Mouse (Mus musculus) liver, postnatal 0 days (tissue): ENCODE results near the gene Gm815. TPM values are rescaled to one million over a fixed set of nuclear protein-coding genes. Genes with fewer than 3 reads are reported as not detected.

Source experiments
- ATAC-seq: fragments of 200-750 bp; cut with Nextera tagmentation; 2 replicates; pipeline ENCODE4 v1.8.0; 2017; ENCODE audit warnings: mild to moderate bottlenecking, moderate library complexity
- DNase-seq: peaks from one replicate; pipeline ENCODE4 v3.0.0-alpha.2; 2016
- H3K27ac ChIP-seq: fragments of 300-500 bp; sonication (generic); 2 replicates; pipeline ENCODE4 v1.5.1; 2014; ENCODE audit warnings: antibody characterized with exemption, moderate library complexity, mild to moderate bottlenecking, low read depth
- H3K27me3 ChIP-seq: fragments of 300-500 bp; sonication (generic); 2 replicates; pipeline ENCODE4 v1.6.1; 2014; ENCODE audit warnings: low read length, control low read depth, mixed read lengths; ENCODE audit not compliant: insufficient read depth
- H3K36me3 ChIP-seq: fragments of 300-500 bp; sonication (generic); replicated peaks from 2 replicates; pipeline ENCODE4 v1.6.1; 2014; ENCODE audit warnings: mild to moderate bottlenecking, control low read depth, low read length, moderate library complexity, mixed read lengths; ENCODE audit not compliant: insufficient read depth
- H3K4me1 ChIP-seq: fragments of 300-500 bp; sonication (generic); 2 replicates; pipeline ENCODE4 v1.6.1; 2014; ENCODE audit warnings: antibody characterized with exemption, mild to moderate bottlenecking, control low read depth; ENCODE audit not compliant: insufficient read depth
- H3K4me2 ChIP-seq: fragments of 300-500 bp; sonication (generic); 2 replicates; pipeline ENCODE4 v1.6.1; 2014; ENCODE audit warnings: low read depth, mild to moderate bottlenecking, low read length, moderate library complexity, mixed read lengths
- H3K4me3 ChIP-seq: fragments of 300-500 bp; sonication (generic); 2 replicates; pipeline ENCODE4 v1.5.1; 2014; ENCODE audit warnings: low read depth, low read length
- H3K9ac ChIP-seq: fragments of 300-500 bp; sonication (generic); replicated peaks from 2 replicates; pipeline ENCODE4 v1.6.1; 2014; ENCODE audit warnings: mild to moderate bottlenecking, moderate library complexity
- H3K9me3 ChIP-seq: fragments of 300-500 bp; sonication (generic); 2 replicates; pipeline ENCODE4 v1.6.1; 2016; ENCODE audit warnings: mild to moderate bottlenecking, control low read depth, low read length, mixed read lengths
- CTCF ChIP-seq: sonication (generic); IDR thresholded peaks from 2 replicates; pipeline ENCODE4 v1.5.1; 2016; ENCODE audit warnings: antibody characterized with exemption, low read depth
- EP300 ChIP-seq: IDR thresholded peaks from 2 replicates; pipeline ENCODE4 v1.6.1; 2016; ENCODE audit warnings: antibody characterized with exemption, low read depth, mild to moderate bottlenecking
- WGBS: fragments of 180-500 bp; shearing (Covaris S2); extraction: QIAGEN DNeasy Blood & Tissue Kit; methylation state at CpG from one replicate; pipeline ENCODE4 v1.1.7; 2014; ENCODE audit not compliant: insufficient replicate concordance; 5-methylcytosine and 5-hydroxymethylcytosine counted together
- polyA plus RNA-seq: library from polyadenylated mRNA; unstranded; fragments of >200 nt; fragmentation: Nextera tagmentation; extraction: Ambion mirVana; gene quantifications from 2 replicates; pipeline ENCODE4 v1.2.1, GENCODE M21; 2015

Gene Gm815
- polyA plus RNA-seq, 1 experiment from 2014 or later, result not detected

DNA sequence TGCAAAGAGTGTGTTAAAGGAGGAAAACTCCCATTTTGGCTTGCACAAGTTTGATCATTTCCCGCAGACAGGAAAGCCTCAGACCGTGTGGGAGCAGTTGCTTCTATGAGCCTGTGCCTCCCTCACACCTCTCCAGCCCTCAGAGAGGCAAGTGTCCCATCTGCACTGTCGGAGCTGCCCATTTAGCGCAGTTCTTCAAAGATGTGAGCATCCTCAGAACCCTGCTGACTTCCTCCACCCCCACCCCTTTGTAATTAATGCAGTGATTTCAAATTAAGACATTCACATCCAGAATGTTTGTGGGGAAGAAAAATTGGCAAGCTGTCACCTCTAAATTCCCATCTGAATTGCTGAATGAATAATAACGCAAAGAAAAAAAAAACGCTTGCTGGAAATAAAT is 12.8 kb upstream of the Gm815 start:
- no peaks in the 10 kb centered on the region for H3K4me1 ChIP-seq
- no peak overlapping the region for H3K27ac ChIP-seq
- no peak overlapping the region for H3K4me2 ChIP-seq
- ATAC-seq (no peak), DNase-seq (no peak)
- no peaks in the 10 kb centered on the region for H3K27me3 ChIP-seq
- 65% methylated on average over 6 of the region's 6 CpGs for WGBS
- no peaks in the 10 kb centered on the region for H3K36me3 ChIP-seq
- no peaks in the 10 kb centered on the region for H3K9me3 ChIP-seq
- TF ChIP-seq CTCF, result no peak
- H3K4me3 ChIP-seq, result no peak overlapping the region
- no peak overlapping the region for H3K9ac ChIP-seq

DNA sequence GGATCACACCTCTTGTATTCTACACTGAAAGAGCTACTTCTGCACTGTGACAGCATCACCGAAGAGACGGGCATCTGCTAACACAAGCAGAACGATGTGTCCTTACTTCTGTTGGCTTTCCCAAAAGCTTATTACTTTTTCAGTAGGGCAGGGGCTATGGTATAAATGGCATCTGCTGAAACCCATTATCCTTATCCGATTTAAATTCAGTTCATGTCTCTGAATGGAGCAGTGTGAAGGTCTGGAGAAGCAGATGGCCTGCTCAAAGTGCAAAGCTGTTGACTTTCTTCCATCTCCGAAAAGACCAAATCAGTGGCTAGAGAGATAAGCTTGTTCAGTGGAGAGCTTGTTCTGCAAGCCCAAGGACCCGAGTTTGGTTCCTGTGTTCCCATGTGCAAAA is 10.1 kb upstream of the Gm815 start:
- Histone ChIP-seq H3K4me1 (no peaks in the 10 kb centered on the region), H3K9ac (no peak overlapping the region), H3K4me2 (no peak overlapping the region), H3K27ac (no peak overlapping the region), H3K36me3 (no peaks in the 10 kb centered on the region), H3K4me3 (no peak overlapping the region), H3K27me3 (no peaks in the 10 kb centered on the region), H3K9me3 (no peaks in the 10 kb centered on the region)
- ATAC-seq (no peak), DNase-seq (no peak)
- TF ChIP-seq EP300 (no peak), CTCF (no peak)
- 78% methylated on average over 6 of the region's 6 CpGs for WGBS

DNA sequence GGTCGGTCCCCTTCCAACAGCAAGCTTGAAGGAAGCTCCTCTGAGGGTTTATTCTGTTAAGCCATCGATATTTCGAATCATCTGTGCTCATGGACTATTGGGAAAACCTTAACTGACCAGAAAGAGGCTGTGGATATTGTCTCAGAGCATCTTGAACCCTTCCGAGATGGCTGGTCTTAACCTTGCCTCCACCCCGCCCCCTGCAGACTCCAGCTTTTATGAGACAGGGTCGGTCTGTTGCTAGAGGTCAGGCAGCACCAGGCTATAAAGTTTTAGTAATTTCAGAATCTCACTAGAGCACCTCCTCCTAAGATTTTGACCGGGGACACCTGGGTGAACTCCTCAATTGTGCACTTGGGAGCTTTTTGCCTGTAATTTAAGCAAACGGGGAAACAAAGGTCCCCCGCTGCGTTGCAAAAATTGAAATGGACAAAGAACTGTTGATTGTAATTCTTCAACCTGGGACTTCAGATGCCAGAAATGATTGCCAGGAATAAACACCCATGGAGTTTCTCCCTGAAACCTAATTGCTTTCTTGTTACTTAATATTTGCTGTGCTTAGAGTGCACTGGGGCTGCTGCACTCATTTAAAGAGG is 8.4 kb upstream of the Gm815 start:
- no peak for ATAC-seq
- no peak overlapping the region for H3K27ac ChIP-seq
- no peaks in the 10 kb centered on the region for H3K36me3 ChIP-seq
- TF ChIP-seq EP300, result no peak
- no peak for TF ChIP-seq CTCF
- WGBS, result 34% methylated on average over 10 of the region's 10 CpGs
- no peak overlapping the region for H3K4me3 ChIP-seq
- H3K4me1 ChIP-seq, result no peaks in the 10 kb centered on the region
- no peaks in the 10 kb centered on the region for H3K9me3 ChIP-seq
- H3K27me3 ChIP-seq, result no peaks in the 10 kb centered on the region
- no peak for DNase-seq
- H3K9ac ChIP-seq, result no peak overlapping the region
- no peak overlapping the region for H3K4me2 ChIP-seq

DNA sequence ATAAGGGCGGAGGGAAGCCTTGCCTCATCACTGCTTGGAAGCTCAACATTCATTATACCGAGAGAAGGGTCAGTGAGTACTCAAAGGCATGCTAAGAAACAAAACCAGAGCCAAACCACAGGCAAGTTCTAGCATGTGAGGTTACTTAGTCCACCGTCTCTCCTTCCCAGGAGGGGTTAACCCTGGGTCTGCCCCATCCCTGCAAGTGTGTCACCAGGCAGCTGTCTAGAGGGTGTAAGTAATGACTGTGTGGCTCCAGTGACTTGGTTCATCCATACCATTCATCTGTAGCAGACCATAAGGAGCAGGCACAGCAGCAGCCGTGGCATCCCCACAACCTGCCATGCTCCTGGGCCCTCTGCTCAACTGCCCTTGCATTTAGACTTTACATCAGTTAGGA is 5.8 kb upstream of the Gm815 start:
- Histone ChIP-seq H3K9me3 (no peaks in the 10 kb centered on the region), H3K9ac (no peak overlapping the region), H3K27me3 (no peaks in the 10 kb centered on the region), H3K27ac (no peak overlapping the region), H3K36me3 (no peaks in the 10 kb centered on the region), H3K4me2 (no peak overlapping the region), H3K4me3 (no peak overlapping the region), H3K4me1 (no peaks in the 10 kb centered on the region)
- DNase-seq (no peak), ATAC-seq (no peak)
- TF ChIP-seq EP300 (no peak), CTCF (no peak)
- 82% methylated on average over 4 of the region's 4 CpGs for WGBS

DNA sequence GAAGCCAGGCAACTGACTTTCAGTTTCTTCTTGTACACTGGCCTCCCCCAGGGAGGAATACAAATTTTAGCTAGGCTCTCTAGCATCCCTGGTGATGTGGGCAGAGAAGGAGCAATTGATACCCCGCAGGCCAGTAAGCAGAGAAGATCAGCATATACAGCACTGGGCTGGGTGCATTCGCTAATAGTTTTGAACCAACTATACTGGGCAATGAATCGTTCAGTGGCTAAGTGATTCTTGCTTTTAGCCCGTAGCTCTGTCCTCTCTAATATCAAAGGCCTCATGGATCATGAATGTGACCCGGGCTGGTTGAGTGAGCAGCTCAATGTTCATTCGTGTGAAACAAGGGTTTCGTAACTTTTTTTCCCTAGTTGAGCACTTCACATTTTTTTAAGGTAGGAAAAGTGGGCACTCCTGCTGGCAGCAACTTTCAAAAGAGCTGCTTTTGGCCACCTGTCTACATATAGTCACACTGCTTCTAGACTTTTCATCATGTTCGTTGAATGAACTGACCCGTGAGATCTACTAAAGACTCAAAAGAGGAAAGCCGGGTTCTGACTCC is 3.7 kb upstream of the Gm815 start:
- H3K27ac ChIP-seq, result no peak overlapping the region

DNA sequence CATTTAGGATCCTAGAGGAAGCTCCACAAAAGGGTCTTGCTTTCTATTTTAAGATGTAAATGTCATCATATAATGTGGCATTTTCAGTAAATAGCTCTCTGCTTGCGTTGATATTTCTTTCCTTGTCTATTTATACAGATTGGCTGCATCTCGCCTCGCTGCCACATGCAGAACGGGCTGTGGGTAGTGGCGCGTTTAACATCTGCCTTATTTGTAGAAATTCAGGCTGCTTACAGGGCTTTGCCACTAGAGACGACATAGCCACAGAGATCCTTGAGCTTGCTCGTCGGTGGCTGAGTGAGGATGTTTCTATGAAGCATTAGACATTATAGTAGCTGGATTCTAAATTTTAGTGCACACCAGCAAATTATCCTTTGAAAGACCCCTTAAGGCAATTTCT is 2.5 kb downstream of the Gm815 start:
- Histone ChIP-seq H3K36me3 (no peaks in the 10 kb centered on the region), H3K4me2 (no peak overlapping the region), H3K27me3 (no peaks in the 10 kb centered on the region), H3K4me1 (no peaks in the 10 kb centered on the region), H3K9me3 (no peaks in the 10 kb centered on the region), H3K4me3 (no peak overlapping the region), H3K9ac (no peak overlapping the region), H3K27ac (no peak overlapping the region)
- DNase-seq, result no peak
- WGBS, result 80% methylated on average over 9 of the region's 9 CpGs
- no peak for ATAC-seq
- no peak for TF ChIP-seq CTCF
- TF ChIP-seq EP300, result no peak

More for the DNA sequence above, 3.7 kb upstream of the Gm815 start:
- H3K9me3 ChIP-seq, result no peaks in the 10 kb centered on the region
- DNase-seq, result no peak
- no peaks in the 10 kb centered on the region for H3K27me3 ChIP-seq
- no peak overlapping the region for H3K9ac ChIP-seq
- no peaks in the 10 kb centered on the region for H3K36me3 ChIP-seq
- no peak for ATAC-seq
- H3K4me3 ChIP-seq, result no peak overlapping the region
- 84% methylated on average over 10 of the region's 10 CpGs for WGBS
- H3K4me2 ChIP-seq, result no peak overlapping the region
- TF ChIP-seq EP300, result no peak
- TF ChIP-seq CTCF, result no peak
- no peaks in the 10 kb centered on the region for H3K4me1 ChIP-seq
